Mouse (Mus musculus): ENCODE results near the gene Rag2. TPM values are rescaled to one million over a fixed set of nuclear protein-coding genes. Genes with fewer than 3 reads are reported as not detected.
A peak's percentile ranks its signal among the peaks of the same experiment; 100 is the strongest.

Rag2 gene
- polyA plus RNA-seq, 1 experiment from 2014 or later: not detected

DNA sequence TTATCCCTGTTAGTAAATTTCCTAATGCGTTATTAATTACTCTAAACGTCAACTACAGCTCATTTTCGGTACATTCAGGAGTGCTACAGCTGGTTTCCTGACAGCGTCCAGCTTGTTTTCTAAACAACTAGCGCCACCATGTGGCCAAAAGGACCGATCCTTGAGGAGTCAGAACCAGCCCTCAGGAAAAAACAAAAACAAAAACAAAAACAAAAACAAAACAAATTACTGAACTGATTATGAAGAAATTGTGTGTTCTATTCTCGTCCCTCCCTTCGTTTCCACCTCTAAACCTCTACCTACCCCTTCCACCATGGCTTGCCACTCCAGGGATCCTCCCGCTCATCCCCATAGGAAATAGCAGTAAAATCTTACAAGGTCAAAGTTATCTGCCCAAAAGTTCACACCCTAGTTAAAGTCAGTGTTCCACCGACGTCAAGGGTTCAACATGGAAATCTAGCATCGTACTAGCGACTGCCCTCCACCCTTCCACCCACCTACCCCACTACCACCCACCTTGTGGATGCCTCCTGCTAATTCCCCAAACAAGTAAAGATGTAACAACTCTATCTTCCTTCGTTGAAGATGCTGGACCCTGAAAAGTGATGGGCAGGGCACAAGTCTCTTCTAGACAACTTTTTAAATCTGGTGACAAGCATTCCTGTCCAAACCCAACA is 28.5 kb downstream of the Rag2 start:
- 18% methylated on average over 14 of the region's 14 CpGs for WGBS

DNA sequence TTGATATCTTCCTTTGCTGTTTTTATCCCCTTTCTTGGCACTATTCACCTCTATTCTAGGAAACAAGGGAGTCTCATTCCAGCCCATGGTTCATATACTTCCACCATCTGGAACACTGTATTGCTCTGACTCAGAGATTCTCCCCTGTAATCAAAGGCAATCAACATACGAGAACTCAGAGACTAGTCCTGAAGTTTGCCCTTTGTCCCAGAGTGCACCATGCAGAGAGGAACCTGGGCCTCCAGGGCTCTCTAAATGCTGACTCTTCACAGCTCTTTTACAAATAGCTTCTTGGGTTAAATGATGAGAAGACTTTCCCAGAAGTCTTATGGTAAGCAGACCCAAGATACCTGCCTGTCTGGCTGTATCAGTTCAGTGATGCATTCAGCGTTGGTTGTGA is 36.0 kb downstream of the Rag2 start:
- no peaks in the 10 kb centered on the region for H3K9me3 ChIP-seq (replicated peaks)
- H3K9ac ChIP-seq: no peak overlapping the region
- H3K27me3 ChIP-seq (replicated peaks): peaks cover 10% of the 10 kb centered on the region; the same call in 1 of the 2 replicates
- H3K4me3 ChIP-seq: no peak overlapping the region
- H3K4me2 ChIP-seq: no peak overlapping the region
- H3K4me1 ChIP-seq (replicated peaks): no peaks in the 10 kb centered on the region
- H3K36me3 ChIP-seq: no peaks in the 10 kb centered on the region
- no peak for ATAC-seq (ENCODE audit: insufficient number of reproducible peaks, low FRiP score)
- 63% methylated on average over 2 of the region's 2 CpGs for WGBS
- H3K27ac ChIP-seq (ENCODE audit: poor library complexity, severe bottlenecking): no peak overlapping the region

More for the DNA sequence above, 28.5 kb downstream of the Rag2 start:
- Histone ChIP-seq H3K4me3 (peak overlapping the region; percentile 45), H3K36me3 (no peaks in the 10 kb centered on the region), H3K4me1 (replicated peaks) (peaks cover 4% of the 10 kb centered on the region), H3K4me2 (peak overlapping the region; percentile 84), H3K27me3 (replicated peaks) (peaks cover 10% of the 10 kb centered on the region; the same call in 1 of the 2 replicates), H3K9ac (peak overlapping the region; percentile 54), H3K9me3 (replicated peaks) (no peaks in the 10 kb centered on the region), H3K27ac (ENCODE audit: poor library complexity, severe bottlenecking) (no peak overlapping the region)
- ATAC-seq (ENCODE audit: insufficient number of reproducible peaks, low FRiP score): no peak

DNA sequence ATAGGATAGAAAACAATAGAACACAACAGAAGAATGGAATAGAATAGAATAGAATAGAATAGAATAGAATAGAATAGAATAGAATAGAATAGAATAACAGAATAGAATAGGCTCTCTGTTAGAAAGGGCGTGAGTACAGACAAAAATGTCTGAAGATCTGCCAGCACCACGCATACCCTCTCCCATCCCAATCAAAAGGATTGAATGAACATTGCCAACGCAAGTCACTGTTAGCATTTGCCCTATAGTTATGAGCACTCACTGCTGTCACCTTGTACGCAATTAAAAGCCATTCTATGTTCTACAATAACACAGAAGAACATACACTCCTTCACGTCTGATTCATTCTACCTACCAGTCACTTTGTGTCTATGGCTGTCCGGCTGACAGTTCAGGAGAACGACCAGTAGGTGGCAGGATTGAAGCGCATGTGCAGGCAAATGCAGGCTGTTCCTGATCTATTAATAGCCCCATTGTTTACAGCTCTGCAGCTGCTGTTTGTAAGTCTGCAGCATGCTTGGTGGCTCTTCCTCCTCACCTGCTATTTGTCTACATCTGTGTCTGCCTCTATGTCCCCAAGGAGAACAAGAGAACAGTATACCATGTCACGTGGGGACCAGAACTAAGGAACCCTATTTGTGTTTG is 40.7 kb downstream of the Rag2 start:
- Histone ChIP-seq H3K36me3 (no peaks in the 10 kb centered on the region), H3K9ac (no peak overlapping the region), H3K4me3 (no peak overlapping the region), H3K4me1 (replicated peaks) (no peaks in the 10 kb centered on the region), H3K27me3 (replicated peaks) (0 out of 2 replicates have a peak, but pooled peaks cover 5% of the 10 kb centered on the region), H3K9me3 (replicated peaks) (0 out of 2 replicates have a peak, but pooled peaks cover 3% of the 10 kb centered on the region), H3K4me2 (no peak overlapping the region), H3K27ac (ENCODE audit: poor library complexity, severe bottlenecking) (no peak overlapping the region)
- WGBS: 23% methylated on average over 9 of the region's 9 CpGs
- ATAC-seq (ENCODE audit: insufficient number of reproducible peaks, low FRiP score): peak; percentile 39; the same call in 1 of the 2 replicates

DNA sequence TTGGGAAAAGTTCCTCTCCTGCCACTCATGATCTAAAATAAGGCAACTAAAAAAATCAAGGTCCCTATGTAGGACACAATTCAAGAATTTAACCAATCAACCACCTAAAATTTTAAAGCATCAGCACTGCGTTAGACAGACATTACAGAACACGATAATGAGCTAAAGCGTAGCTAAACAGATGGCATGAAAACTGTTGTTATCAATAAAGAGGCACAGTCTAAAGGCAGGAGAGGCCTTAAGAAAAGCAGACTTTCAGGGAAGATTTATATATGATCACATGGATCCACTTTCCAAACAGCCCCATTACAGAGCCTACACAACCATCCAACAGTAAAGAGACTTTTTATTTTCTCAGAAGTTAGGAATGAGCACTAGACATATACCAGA is 41.2 kb downstream of the Rag2 start:
- no peak for ATAC-seq (ENCODE audit: insufficient number of reproducible peaks, low FRiP score)
- Histone ChIP-seq H3K4me2 (no peak overlapping the region), H3K4me3 (no peak overlapping the region), H3K36me3 (no peaks in the 10 kb centered on the region), H3K9me3 (replicated peaks) (0 out of 2 replicates have a peak, but pooled peaks cover 3% of the 10 kb centered on the region), H3K4me1 (replicated peaks) (no peaks in the 10 kb centered on the region), H3K27me3 (replicated peaks) (0 out of 2 replicates have a peak, but pooled peaks cover 5% of the 10 kb centered on the region), H3K27ac (ENCODE audit: poor library complexity, severe bottlenecking) (no peak overlapping the region), H3K9ac (no peak overlapping the region)
- 91% methylated on average over 3 of the region's 3 CpGs for WGBS

GRCm38 (mm10) chr2:101668751-101669150 is 44.2 kb downstream of the Rag2 start:
- Histone ChIP-seq H3K36me3 (no peaks in the 10 kb centered on the region), H3K27ac (ENCODE audit: poor library complexity, severe bottlenecking) (no peak overlapping the region), H3K27me3 (replicated peaks) (0 out of 2 replicates have a peak, but pooled peaks cover under 1% of the 10 kb centered on the region), H3K9me3 (replicated peaks) (0 out of 2 replicates have a peak, but pooled peaks cover 3% of the 10 kb centered on the region), H3K4me1 (replicated peaks) (no peaks in the 10 kb centered on the region), H3K9ac (no peak overlapping the region), H3K4me2 (no peak overlapping the region), H3K4me3 (no peak overlapping the region)
- ATAC-seq (ENCODE audit: insufficient number of reproducible peaks, low FRiP score): no peak
- 59% methylated on average over 3 of the region's 3 CpGs for WGBS

DNA sequence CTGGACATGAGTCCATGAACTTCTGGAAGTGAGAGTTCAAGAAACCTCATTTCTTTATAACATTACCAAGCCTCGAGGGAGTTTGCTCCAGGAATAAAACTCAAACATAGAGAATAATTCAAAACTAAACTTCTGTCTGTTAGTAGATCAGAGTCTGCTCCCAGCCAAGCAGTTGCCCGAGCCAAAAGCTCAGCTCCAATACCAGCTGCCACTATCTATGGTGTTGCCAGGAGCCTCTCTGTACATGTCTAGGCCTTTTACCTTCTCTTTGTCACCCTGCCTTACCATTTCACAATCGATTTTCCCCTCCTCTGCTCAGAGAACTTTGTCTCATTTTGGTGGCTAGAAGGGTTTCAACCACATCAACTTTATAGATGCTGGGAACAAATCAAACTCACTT is 49.0 kb downstream of the Rag2 start:
- no peaks in the 10 kb centered on the region for H3K36me3 ChIP-seq
- H3K9me3 ChIP-seq (replicated peaks): 0 out of 2 replicates have a peak, but pooled peaks cover 3% of the 10 kb centered on the region
- 61% methylated on average over 3 of the region's 3 CpGs for WGBS
- H3K4me1 ChIP-seq (replicated peaks): no peaks in the 10 kb centered on the region
- no peak for ATAC-seq (ENCODE audit: insufficient number of reproducible peaks, low FRiP score)
- no peak overlapping the region for H3K27ac ChIP-seq (ENCODE audit: poor library complexity, severe bottlenecking)
- no peak overlapping the region for H3K9ac ChIP-seq
- no peak overlapping the region for H3K4me2 ChIP-seq
- H3K4me3 ChIP-seq: no peak overlapping the region
- H3K27me3 ChIP-seq (replicated peaks): peaks cover 4% of the 10 kb centered on the region; the same call in 1 of the 2 replicates

GRCm38 (mm10) chr2:101678236-101679021 is 53.9 kb downstream of the Rag2 start, which contains the start of gene Traf6:
Gene Traf6, plus strand, starts transcription at chr2:101678429.
- Histone ChIP-seq H3K9ac (peak within 1 kb of the TSS; percentile 93), H3K36me3 (peaks cover 4% of the 10 kb centered on the region; the same call in 1 of the 2 replicates), H3K27me3 (replicated peaks) (peaks cover 4% of the 10 kb centered on the region; the same call in 1 of the 2 replicates), H3K4me1 (replicated peaks) (peaks cover 3% of the 10 kb centered on the region), H3K4me2 (peak within 1 kb of the TSS; percentile 86), H3K4me3 (peak within 1 kb of the TSS; percentile 91), H3K27ac (ENCODE audit: poor library complexity, severe bottlenecking) (no peak within 1 kb of the TSS), H3K9me3 (replicated peaks) (no peaks in the 10 kb centered on the region)
- WGBS: under 1% methylated on average over 66 of the region's 68 CpGs
- peak; percentile 90 for ATAC-seq (ENCODE audit: insufficient number of reproducible peaks, low FRiP score)

DNA sequence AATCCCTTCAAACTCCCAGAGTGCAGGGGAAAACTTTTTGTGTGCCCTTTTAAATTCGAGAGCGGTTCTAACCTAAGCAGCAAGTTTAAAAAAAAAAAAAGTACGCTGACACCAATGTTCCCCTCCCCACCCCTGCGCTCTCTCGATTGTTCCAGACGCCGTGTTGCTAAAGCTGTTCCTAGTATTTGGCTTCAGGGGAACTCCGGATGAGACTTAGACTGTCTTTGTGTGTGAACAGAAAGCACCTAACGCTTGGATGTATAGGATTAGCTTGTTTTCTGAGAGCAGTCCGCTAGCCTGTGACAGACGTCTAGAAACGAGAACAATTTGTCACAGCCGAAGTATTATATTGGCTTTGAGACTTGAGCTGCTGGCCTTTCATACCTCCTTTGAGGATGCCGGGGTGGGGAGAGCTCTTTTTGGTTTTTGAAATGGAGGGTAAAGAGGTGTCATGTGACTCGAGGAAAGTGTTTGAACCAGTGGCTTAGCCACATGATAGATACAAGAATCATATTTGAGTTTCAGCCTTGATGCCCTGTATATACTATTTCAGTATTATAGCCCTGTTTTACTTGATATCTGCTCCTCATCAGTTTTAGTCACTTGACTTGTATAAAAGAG is 54.8 kb downstream of the Rag2 start:
- H3K36me3 ChIP-seq: peaks cover 5% of the 10 kb centered on the region; the same call in 1 of the 2 replicates

More for the DNA sequence above, 54.8 kb downstream of the Rag2 start:
- peak overlapping the region; percentile 93 for H3K9ac ChIP-seq
- H3K4me1 ChIP-seq (replicated peaks): peaks cover 3% of the 10 kb centered on the region
- no peaks in the 10 kb centered on the region for H3K9me3 ChIP-seq (replicated peaks)
- H3K27ac ChIP-seq (ENCODE audit: poor library complexity, severe bottlenecking): no peak overlapping the region
- peak overlapping the region; percentile 86 for H3K4me2 ChIP-seq
- peaks cover 4% of the 10 kb centered on the region; the same call in 1 of the 2 replicates for H3K27me3 ChIP-seq (replicated peaks)
- ATAC-seq (ENCODE audit: insufficient number of reproducible peaks, low FRiP score): no peak
- H3K4me3 ChIP-seq: peak overlapping the region; percentile 91
- 8% methylated on average over 15 of the region's 15 CpGs for WGBS
